Mouse (Mus musculus) heart, postnatal 0 days (tissue): ENCODE data around the gene Gse1.

Experiments used
- CTCF ChIP-seq: IDR thresholded peaks from 2 replicates; pipeline ENCODE4 v1.5.1; 2016; ENCODE audit warnings: antibody characterized with exemption, control low read depth, low read depth
- EP300 ChIP-seq: IDR thresholded peaks from 2 replicates; pipeline ENCODE4 v1.6.1; 2016; ENCODE audit warnings: antibody characterized with exemption, low read depth

GRCm38 (mm10) chr8:120618110-120618509 is 389.9 kb downstream of the Gse1 start:
- TF ChIP-seq CTCF (peak; percentile 89), EP300 (no peak)
